Mouse (Mus musculus) brain, adult 2 months (tissue): ENCODE results near the gene Cyp4f40.
"Not testable (repeated sequence)": the region's sequence is repeated elsewhere in the genome, so short reads cannot be mapped to it uniquely, and the experiment has no call there.

Experiments
- DNase-seq: peaks from one replicate; pipeline ENCODE4 v3.0.0; 2011; ENCODE audit warnings: low read depth, low spot score

The Cyp4f40 gene

GRCm38 (mm10) chr17:32658712-32659111 lies at the start of gene Cyp4f40:
Cyp4f40 (plus strand) TSS chr17:32658900.
- peak; percentile 20 for DNase-seq

GRCm38 (mm10) chr17:32610231-32610630 lies 48.5 kb upstream of the Cyp4f40 start:
- DNase-seq, result not testable (repeated sequence)

- DNase-seq, result no peak
Measured at GRCm38 (mm10) chr17:32610896-32611295, 47.8 kb upstream of the Cyp4f40 start.

- DNase-seq, result no peak
Measured at GRCm38 (mm10) chr17:32612417-32612816, 46.3 kb upstream of the Cyp4f40 start.

GRCm38 (mm10) chr17:32617252-32617651 lies 41.4 kb upstream of the Cyp4f40 start:
- DNase-seq, result no peak

- DNase-seq, result not testable (repeated sequence)
Measured at GRCm38 (mm10) chr17:32621018-32621417, 37.7 kb upstream of the Cyp4f40 start, which contains the start of gene Cyp4f37. Cyp4f37 (plus strand) TSS chr17:32621309.

- DNase-seq, result not testable (repeated sequence)
Measured at GRCm38 (mm10) chr17:32629726-32630125, 29.0 kb upstream of the Cyp4f40 start.

- DNase-seq, result peak; percentile 1
Measured at GRCm38 (mm10) chr17:32631936-32632335, 26.8 kb upstream of the Cyp4f40 start.

- DNase-seq, result not testable (repeated sequence)
Measured at GRCm38 (mm10) chr17:32634242-32634971, 24.3 kb upstream of the Cyp4f40 start.

- peak; percentile 87 for DNase-seq
Measured at GRCm38 (mm10) chr17:32634972-32635314, 23.8 kb upstream of the Cyp4f40 start.

- no peak for DNase-seq
Measured at GRCm38 (mm10) chr17:32636341-32636740, 22.4 kb upstream of the Cyp4f40 start.

- DNase-seq, result no peak
Measured at GRCm38 (mm10) chr17:32637151-32637550, 21.5 kb upstream of the Cyp4f40 start.

- DNase-seq, result no peak
Measured at GRCm38 (mm10) chr17:32646631-32647030, 12.1 kb upstream of the Cyp4f40 start.

GRCm38 (mm10) chr17:32653860-32654259 lies 4.8 kb upstream of the Cyp4f40 start:
- no peak for DNase-seq

GRCm38 (mm10) chr17:32657041-32657440 lies 1.7 kb upstream of the Cyp4f40 start:
- no peak for DNase-seq

GRCm38 (mm10) chr17:32658246-32658645 lies 454 bp upstream of the Cyp4f40 start:
- DNase-seq, result no peak

- no peak for DNase-seq
Measured at GRCm38 (mm10) chr17:32673976-32674375, 15.3 kb downstream of the Cyp4f40 start.

GRCm38 (mm10) chr17:32676040-32676635 lies 17.4 kb downstream of the Cyp4f40 start:
- peak; percentile 12 for DNase-seq

GRCm38 (mm10) chr17:32680404-32680803 lies 21.7 kb downstream of the Cyp4f40 start:
- peak; percentile 58 for DNase-seq

- DNase-seq, result peak; percentile 10
Measured at GRCm38 (mm10) chr17:32685048-32685750, 26.5 kb downstream of the Cyp4f40 start, which contains the start of gene Cyp4f15. Cyp4f15 (plus strand) TSS chr17:32685627.

GRCm38 (mm10) chr17:32686722-32687121 lies 28.0 kb downstream of the Cyp4f40 start:
- no peak for DNase-seq

GRCm38 (mm10) chr17:32690959-32691358 lies 32.3 kb downstream of the Cyp4f40 start:
- no peak for DNase-seq
